Mouse (Mus musculus): ENCODE data around the gene Macrod1. TPM values are rescaled to one million over a fixed set of nuclear protein-coding genes. Genes with fewer than 3 reads are reported as not detected.
"Not testable (repeated sequence)": the region's sequence is repeated elsewhere in the genome, so short reads cannot be mapped to it uniquely, and the experiment has no call there.

The Macrod1 gene
- polyA plus RNA-seq, 1 experiment: 22.2 TPM

DNA sequence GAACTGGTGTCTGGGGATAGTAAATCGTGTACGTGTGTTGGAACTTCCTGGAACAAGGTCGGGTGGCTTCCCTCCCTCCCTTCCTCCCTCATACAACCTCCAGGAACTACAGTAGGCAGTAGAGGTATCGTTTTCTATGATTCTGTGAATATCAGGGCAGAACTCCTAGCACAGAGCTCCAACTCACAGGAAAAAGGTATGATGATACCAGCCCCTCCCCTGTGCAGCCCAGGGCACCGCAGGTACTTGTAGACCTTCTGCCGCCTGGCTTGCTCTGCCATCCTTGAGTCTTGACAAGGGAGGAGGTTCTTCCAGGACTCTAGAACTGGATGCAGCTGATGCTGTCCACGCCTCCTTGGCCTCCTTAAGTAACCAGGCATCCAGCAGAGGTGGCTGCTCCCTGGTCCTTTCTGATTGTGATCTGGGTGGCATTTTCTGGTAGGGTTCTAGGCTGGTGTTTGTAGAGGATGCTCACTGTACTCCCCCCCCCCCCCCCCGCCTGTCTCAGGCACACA lies 10.3 kb downstream of the Macrod1 start:
- no peak for TF ChIP-seq CTCF (IDR thresholded peaks at IDR 0.05; ENCODE audit: extremely low read depth, insufficient read depth, low read length)
- TF ChIP-seq POLR2A (IDR thresholded peaks at IDR 0.05; ENCODE audit: extremely low read depth, insufficient read depth, low read length): no peak
- H3K27ac ChIP-seq (ENCODE audit: insufficient read depth, low read length): no peak overlapping the region
- H3K4me1 ChIP-seq (ENCODE audit: control insufficient read depth, insufficient read depth, low read length): no peaks in the 10 kb centered on the region
- no peak overlapping the region for H3K4me3 ChIP-seq (ENCODE audit: insufficient read depth, low read length)

DNA sequence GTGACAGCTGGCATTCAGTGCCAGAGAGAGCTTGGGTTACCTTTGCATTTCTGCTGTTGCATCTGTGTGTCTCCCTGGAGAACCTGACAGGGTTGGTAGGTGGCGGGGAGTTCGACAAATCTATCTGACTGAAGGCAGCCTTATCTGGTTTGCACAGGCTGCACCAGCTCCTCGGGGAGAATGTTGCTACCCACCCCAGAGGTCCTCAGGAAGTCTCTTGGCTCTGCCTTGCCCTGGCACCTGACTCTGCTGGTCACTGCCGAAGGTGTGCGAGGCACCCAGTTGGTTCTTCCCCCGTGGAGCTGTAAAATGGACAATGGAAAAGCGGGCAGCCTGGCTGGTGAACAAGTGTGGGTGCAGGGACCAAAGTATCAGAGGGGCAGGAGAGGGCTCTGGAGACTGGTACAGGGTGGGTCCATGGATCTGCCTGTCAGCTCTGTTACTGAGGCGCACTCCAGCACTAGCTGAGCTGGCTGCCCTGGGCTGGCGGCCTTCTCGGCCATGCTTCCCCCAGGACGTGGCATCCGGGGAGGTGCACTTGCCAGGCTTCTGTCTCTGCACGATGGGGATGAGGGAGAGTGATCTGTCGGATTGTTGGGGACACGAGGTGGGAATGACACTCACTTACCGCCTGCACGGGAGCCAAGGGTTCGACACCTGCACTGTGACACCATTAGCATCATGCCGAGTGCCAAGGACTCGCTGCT lies 10.9 kb downstream of the Macrod1 start:
- no peak for TF ChIP-seq CTCF (IDR thresholded peaks at IDR 0.05; ENCODE audit: extremely low read depth, insufficient read depth, low read length)
- TF ChIP-seq POLR2A (IDR thresholded peaks at IDR 0.05; ENCODE audit: extremely low read depth, insufficient read depth, low read length): no peak
- H3K27ac ChIP-seq (ENCODE audit: insufficient read depth, low read length): no peak overlapping the region
- no peak overlapping the region for H3K4me3 ChIP-seq (ENCODE audit: insufficient read depth, low read length)
- no peaks in the 10 kb centered on the region for H3K4me1 ChIP-seq (ENCODE audit: control insufficient read depth, insufficient read depth, low read length)

DNA sequence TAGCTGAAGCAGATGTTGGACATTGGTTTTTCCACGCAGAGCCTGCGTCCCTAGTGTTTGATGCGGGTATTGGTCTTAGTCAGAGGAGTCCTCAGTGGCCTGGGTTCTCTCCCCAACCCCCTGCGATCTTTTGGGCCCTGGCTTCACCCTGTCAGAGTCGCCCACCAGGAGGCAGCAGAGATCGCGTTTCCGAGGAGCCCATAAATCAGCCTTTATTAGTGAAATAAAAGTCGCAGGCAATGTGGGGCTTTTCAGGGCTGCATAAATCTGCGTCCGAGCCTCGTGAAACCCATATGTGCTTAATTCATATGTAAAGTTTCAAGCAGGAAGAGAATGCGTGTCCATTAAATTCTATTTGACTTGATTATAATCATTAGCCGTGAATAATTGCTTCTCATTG lies 11.5 kb downstream of the Macrod1 start:
- H3K4me1 ChIP-seq (ENCODE audit: control insufficient read depth, insufficient read depth, low read length): no peaks in the 10 kb centered on the region

DNA sequence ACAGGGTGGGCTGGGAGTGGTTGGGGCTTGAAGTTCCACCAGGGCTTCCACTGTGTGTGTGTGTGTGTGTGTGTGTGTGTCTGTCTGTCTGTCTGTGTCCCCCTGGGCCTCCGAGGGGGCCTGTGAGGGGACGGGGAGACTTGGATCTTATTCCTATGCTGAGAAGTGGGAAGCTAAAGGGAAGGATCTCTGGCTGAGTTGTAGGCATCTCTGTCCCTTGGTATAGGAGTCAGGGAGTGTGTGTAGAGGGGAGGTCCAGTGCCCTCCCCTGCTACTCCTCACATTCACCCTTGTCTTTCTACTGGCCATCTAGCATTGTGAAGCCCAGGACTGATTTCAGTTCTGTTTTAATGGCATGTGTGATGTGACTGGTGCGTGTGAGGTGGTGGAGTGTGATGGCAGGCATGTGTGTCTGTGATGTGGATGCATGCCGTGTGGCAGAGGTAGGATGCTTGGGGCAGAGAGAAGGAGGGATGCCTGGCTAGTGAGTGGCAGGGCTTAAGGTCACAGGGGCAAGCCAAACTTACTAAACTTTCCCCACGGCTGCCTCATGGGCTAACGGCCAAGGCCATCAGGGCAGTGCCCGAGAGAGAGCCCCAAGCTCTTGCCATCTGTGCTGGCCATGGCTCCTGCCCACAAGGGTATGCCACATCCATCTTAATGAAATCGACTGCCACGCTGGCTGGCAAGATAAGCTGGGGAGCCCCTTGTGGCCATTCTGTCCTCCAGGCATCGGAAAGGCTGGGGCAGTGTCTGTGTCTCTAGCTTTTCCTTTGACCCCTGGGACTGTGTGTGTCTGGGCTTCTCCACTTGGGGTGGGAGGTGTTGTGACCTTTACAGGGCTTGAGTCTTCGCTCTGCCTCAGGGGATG lies 12.3 kb downstream of the Macrod1 start:
- Histone ChIP-seq H3K4me1 (ENCODE audit: control insufficient read depth, insufficient read depth, low read length) (no peaks in the 10 kb centered on the region), H3K4me3 (ENCODE audit: insufficient read depth, low read length) (no peak overlapping the region), H3K27ac (ENCODE audit: insufficient read depth, low read length) (no peak overlapping the region)
- TF ChIP-seq POLR2A (IDR thresholded peaks at IDR 0.05; ENCODE audit: extremely low read depth, insufficient read depth, low read length) (no peak), CTCF (IDR thresholded peaks at IDR 0.05; ENCODE audit: extremely low read depth, insufficient read depth, low read length) (0 out of 2 replicates have a peak, but pooled peaks have one; percentile 21)

More for the DNA sequence above, 11.5 kb downstream of the Macrod1 start:
- H3K4me3 ChIP-seq (ENCODE audit: insufficient read depth, low read length): no peak overlapping the region
- H3K27ac ChIP-seq (ENCODE audit: insufficient read depth, low read length): no peak overlapping the region
- TF ChIP-seq CTCF (IDR thresholded peaks at IDR 0.05; ENCODE audit: extremely low read depth, insufficient read depth, low read length) (peak; percentile 77), POLR2A (IDR thresholded peaks at IDR 0.05; ENCODE audit: extremely low read depth, insufficient read depth, low read length) (no peak)

DNA sequence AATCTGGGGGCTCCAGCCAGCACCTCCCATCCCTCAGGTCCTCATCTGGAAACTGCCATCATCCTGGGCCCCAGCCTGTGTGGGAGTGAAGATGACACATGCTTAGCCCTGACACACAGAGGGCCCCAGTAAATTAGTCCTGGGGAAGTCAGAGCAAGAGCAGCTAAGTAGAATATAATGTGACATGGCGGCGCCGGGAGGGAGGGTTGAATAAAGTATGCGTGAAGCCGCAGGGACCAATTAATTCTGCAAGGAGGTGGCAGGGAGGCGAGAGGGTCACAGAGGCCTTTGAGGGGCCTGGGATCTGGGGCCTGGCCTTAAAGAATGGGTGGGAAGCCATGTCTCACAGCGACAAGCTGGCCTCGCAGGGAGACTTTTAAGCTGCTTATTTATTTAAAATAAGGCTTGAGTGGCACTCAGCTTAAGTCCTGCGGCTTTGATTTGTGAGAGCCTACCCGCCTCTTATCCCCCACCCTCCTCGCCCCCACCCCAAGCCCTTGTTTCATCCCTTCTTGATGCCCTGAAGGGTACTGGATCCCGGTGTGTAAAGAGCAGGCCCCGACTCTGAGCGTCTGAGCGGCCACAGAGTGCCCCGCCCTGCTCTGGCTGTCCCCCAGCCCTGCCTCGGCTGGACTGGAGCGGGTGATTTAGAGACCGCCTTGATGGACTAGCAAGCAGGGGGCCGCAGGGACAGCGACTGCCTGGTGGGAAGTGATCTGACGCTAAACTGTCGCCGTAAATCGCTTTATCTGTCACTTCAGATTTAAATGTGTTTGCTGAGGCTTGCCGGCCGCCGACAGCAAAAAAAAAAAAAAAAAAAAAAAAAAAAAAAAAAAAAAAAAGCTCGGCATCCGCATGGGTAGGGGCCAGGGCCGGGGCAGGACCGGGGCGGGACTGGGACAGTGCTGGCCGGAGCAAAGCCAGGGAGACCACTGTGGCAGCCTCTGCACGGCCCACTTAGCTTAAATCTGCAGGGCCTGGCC lies 13.5 kb downstream of the Macrod1 start:
- Histone ChIP-seq H3K27ac (ENCODE audit: insufficient read depth, low read length) (no peak overlapping the region), H3K4me1 (ENCODE audit: control insufficient read depth, insufficient read depth, low read length) (no peaks in the 10 kb centered on the region)

DNA sequence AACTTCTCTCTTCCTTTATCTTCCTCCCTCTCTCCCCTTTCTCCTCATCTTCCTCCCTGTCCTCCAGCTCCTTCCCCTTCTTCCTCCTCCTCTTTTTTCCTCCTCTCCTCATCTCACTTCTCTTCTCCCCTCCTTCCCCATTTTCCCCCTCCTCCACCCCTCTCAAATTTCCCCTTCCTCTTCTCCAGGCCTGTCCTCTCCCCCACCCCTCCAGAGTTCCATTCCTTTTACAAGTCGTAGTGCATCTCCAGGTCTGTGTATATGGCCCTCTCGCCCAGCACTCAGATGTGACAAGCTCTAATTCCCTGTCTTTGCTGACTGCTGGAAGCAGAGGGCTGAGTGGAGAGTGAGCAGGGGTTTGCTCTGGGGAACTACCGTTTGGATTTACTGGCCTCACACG lies 14.2 kb downstream of the Macrod1 start:
- H3K27ac ChIP-seq (ENCODE audit: insufficient read depth, low read length): no peak overlapping the region
- H3K4me3 ChIP-seq (ENCODE audit: insufficient read depth, low read length): no peak overlapping the region
- TF ChIP-seq CTCF (IDR thresholded peaks at IDR 0.05; ENCODE audit: extremely low read depth, insufficient read depth, low read length) (no peak), POLR2A (IDR thresholded peaks at IDR 0.05; ENCODE audit: extremely low read depth, insufficient read depth, low read length) (no peak)
- H3K4me1 ChIP-seq (ENCODE audit: control insufficient read depth, insufficient read depth, low read length): no peaks in the 10 kb centered on the region

More for the DNA sequence above, 13.5 kb downstream of the Macrod1 start:
- H3K4me3 ChIP-seq (ENCODE audit: insufficient read depth, low read length): no peak overlapping the region
- TF ChIP-seq CTCF (IDR thresholded peaks at IDR 0.05; ENCODE audit: extremely low read depth, insufficient read depth, low read length) (no peak), POLR2A (IDR thresholded peaks at IDR 0.05; ENCODE audit: extremely low read depth, insufficient read depth, low read length) (no peak)

DNA sequence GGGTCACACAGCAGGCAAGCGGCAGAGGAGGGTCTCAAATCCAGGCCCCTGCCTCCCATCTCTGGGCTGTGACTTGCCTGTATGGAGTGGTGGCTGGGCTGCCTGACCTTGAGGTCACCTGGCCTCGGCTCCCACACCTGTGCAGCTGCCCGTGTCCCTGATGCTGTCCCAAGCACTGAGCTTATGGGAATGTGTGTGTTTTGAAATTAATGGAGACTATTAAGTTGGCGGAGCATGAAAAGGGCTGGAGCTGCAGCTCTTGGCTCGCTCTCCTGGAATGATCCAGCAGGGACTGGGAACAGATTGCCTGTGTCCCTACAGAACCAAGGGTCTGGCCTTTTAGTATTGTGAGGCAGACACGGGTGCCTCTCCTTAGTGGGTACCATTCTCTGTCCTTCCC lies 15.6 kb downstream of the Macrod1 start:
- H3K4me3 ChIP-seq (ENCODE audit: insufficient read depth, low read length): no peak overlapping the region
- TF ChIP-seq POLR2A (IDR thresholded peaks at IDR 0.05; ENCODE audit: extremely low read depth, insufficient read depth, low read length) (no peak), CTCF (IDR thresholded peaks at IDR 0.05; ENCODE audit: extremely low read depth, insufficient read depth, low read length) (no peak)
- no peaks in the 10 kb centered on the region for H3K4me1 ChIP-seq (ENCODE audit: control insufficient read depth, insufficient read depth, low read length)
- H3K27ac ChIP-seq (ENCODE audit: insufficient read depth, low read length): no peak overlapping the region

DNA sequence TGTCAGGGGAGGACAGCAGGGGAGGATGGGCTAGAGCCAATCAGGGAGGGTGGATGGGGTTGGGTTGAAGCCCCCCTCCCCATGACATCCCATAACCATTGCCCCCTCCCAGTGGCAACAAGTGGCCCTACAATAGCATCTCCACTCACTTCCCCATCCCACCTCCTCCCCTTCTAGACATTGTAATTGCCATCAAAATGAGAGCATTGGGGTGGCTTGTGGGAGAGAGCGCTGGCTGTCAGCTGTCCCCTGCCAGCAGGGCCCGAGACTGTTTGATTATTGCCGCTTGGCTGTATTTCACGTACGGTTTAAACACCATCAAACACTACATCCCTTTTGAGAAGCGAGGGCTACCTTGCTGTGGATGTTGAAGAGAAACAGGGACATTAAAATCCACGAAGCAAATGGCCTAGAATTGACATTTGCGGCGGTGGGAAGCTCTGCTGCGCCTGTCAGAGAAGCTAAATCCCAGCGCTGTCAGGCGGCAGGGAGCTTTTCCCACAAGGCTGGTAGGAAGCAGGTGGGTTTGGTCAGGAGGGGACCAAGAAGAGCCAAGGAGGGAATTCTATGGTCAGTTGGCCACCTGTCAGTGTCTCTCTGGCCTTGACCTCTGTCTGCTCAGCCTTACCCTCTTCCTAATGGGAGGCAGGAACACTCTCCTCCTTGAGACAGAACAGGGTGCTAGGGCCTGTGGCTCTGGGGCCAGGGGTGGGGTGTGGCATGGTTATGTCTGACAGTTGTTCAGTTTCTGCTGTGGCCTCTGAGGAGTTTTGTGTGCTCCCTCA lies 17.6 kb downstream of the Macrod1 start:
- no peak for TF ChIP-seq CTCF (IDR thresholded peaks at IDR 0.05; ENCODE audit: extremely low read depth, insufficient read depth, low read length)
- TF ChIP-seq POLR2A (IDR thresholded peaks at IDR 0.05; ENCODE audit: extremely low read depth, insufficient read depth, low read length): no peak
- Histone ChIP-seq H3K4me3 (ENCODE audit: insufficient read depth, low read length) (no peak overlapping the region), H3K27ac (ENCODE audit: insufficient read depth, low read length) (no peak overlapping the region), H3K4me1 (ENCODE audit: control insufficient read depth, insufficient read depth, low read length) (no peaks in the 10 kb centered on the region)

DNA sequence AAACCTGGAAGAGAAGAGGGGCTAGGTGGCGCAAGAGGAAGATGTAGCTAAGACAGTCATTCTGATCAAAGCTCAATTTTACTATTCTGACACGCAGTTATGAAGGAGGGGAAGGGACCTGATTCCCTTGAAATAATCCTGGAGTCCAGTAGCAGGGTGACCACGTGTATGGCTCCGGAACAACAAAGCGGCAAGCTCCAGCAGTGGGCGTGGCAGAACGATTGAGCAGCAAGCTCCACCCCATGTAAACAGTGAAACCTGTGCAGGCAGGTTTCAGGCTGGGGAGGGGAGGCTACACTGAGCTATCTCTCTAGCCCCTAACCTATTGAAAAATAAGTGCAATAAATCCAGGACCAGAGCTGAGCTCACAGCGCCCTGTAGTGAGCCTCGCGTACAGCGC lies 18.7 kb downstream of the Macrod1 start:
- H3K4me3 ChIP-seq (ENCODE audit: insufficient read depth, low read length); H3K4me1 ChIP-seq (ENCODE audit: control insufficient read depth, insufficient read depth, low read length); H3K27ac ChIP-seq (ENCODE audit: insufficient read depth, low read length): not testable (repeated sequence)
